13 mouse cellular contexts compared by ENCODE assay signal in the genomic region with DNA sequence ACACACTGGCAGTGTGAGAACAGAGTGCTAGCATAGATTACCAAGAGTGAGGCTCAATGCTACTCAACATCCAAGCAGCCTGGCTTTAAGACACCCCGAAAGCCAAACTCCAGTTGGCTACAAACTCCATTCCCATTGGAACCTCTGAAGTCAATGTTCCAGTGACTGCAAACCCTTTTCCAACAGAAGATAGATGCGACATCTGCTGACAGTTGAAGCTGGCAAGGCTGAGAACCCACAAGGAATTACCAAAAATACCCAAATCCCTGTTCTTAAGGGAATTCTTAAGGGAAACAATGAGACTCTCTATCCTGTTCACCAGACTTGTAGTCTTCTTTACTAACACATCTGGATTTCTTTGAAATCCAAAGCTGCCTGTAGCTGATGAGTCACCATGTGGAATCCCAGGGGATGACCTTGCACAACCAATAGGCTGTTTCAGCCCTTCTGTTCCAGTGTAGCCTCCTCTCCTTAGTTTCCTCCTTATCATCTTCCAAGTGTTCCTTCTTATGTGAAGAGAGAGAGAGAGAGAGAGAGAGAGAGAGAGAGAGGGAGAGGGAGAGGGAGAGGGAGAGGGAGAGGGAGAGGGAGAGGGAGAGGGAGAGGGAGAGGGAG.
DNase-seq lines count a peak whose midpoint lies in the region; ATAC-seq and TF ChIP-seq lines count a peak whose summit lies in the region.
"Had no signal": no experiment of that assay in that cellular context is flagged by ENCODE, and none has a peak within 500 bp of the region (broad histone marks: within the 10 kb centered on the region; RNA-seq: fewer than 3 reads in every experiment).

No protein-coding gene starts in this region.

- no peaks in the 10 kb centered on the region for H3K36me3 ChIP-seq in heart, postnatal 0 days (replicated peaks; ENCODE audit: control insufficient read depth, insufficient read depth, low read length)
- H3K36me3 ChIP-seq in midbrain, embryonic 16.5 days (ENCODE audit: control insufficient read depth, insufficient read depth, low read length): no peaks in the 10 kb centered on the region
- H3K36me3 ChIP-seq: limb, embryonic 13.5 days; midbrain, embryonic 10.5 days had no signal

- H3K27me3 ChIP-seq in heart, postnatal 0 days (ENCODE audit: control insufficient read depth, insufficient read depth, low read length): no peaks in the 10 kb centered on the region
- no peaks in the 10 kb centered on the region for H3K27me3 ChIP-seq in midbrain, embryonic 16.5 days (ENCODE audit: control insufficient read depth, insufficient read depth, low read depth, low read length)
- H3K27me3 ChIP-seq: limb, embryonic 13.5 days had no signal

- no peak overlapping the region for H3K4me3 ChIP-seq in heart, postnatal 0 days (ENCODE audit: low read depth, low read length)
- H3K4me3 ChIP-seq in midbrain, embryonic 16.5 days (ENCODE audit: low read depth, low read length): no peak overlapping the region
- H3K4me3 ChIP-seq: limb, embryonic 13.5 days; midbrain, embryonic 10.5 days had no signal

- no peaks in the 10 kb centered on the region for H3K4me1 ChIP-seq in heart, postnatal 0 days (ENCODE audit: control insufficient read depth, insufficient read depth)
- no peaks in the 10 kb centered on the region for H3K4me1 ChIP-seq in midbrain, embryonic 16.5 days (ENCODE audit: control insufficient read depth, insufficient read depth, low read length)
- H3K4me1 ChIP-seq: limb, embryonic 13.5 days had no signal

- H3K27ac ChIP-seq in heart, postnatal 0 days (ENCODE audit: low read depth): no peak overlapping the region
- H3K27ac ChIP-seq in midbrain, embryonic 16.5 days (ENCODE audit: low read length): no peak overlapping the region
- H3K27ac ChIP-seq: hindbrain, postnatal 0 days; limb, embryonic 13.5 days; midbrain, embryonic 10.5 days had no signal

- peak; percentile 81 for DNase-seq in gastrocnemius, adult 18-20 months (ENCODE audit: low spot score)
- DNase-seq in gastrocnemius, postnatal 4 days (ENCODE audit: low spot score in 2 of 2): no peak
- peak; percentile 65 for DNase-seq in 3T3-L1 (ENCODE audit: low read depth, low spot score)
- DNase-seq in adrenal gland, postnatal 25 days: peak; percentile 21
- DNase-seq in heart, postnatal 0 days (ENCODE audit: low spot score): peak; percentile 5
- DNase-seq in cerebellum, adult 8-10 months: no peak
- DNase-seq in left cerebral cortex, postnatal 36 days (ENCODE audit: low spot score in 2 of 2): no peak
- DNase-seq: cerebellum, postnatal 25 days; lung, embryonic 14.5 days had no signal

- intact Hi-C loops in left cerebral cortex, postnatal 36 days (cut with DNase I): no loop called here

- TF ChIP-seq CTCF in heart, postnatal 0 days (IDR thresholded peaks at IDR 0.05; ENCODE audit: low read depth): no peak

- H3K4me2 ChIP-seq in heart, postnatal 0 days (ENCODE audit: low read depth, low read length): no peak overlapping the region
- no peak overlapping the region for H3K4me2 ChIP-seq in midbrain, embryonic 16.5 days (ENCODE audit: low read length)
- H3K4me2 ChIP-seq: limb, embryonic 13.5 days; lung, embryonic 14.5 days had no signal

- WGBS in heart, postnatal 0 days: 70% methylated on average over 2 of the region's 2 CpGs
- 90% methylated on average over 2 of the region's 2 CpGs for WGBS in midbrain, embryonic 16.5 days

- no peaks in the 10 kb centered on the region for H3K9me3 ChIP-seq in heart, postnatal 0 days (replicated peaks; ENCODE audit: control insufficient read depth, low read length)
- H3K9me3 ChIP-seq in midbrain, embryonic 16.5 days (replicated peaks; ENCODE audit: control insufficient read depth, low read length, poor library complexity, severe bottlenecking): no peaks in the 10 kb centered on the region
- H3K9me3 ChIP-seq: limb, embryonic 13.5 days; midbrain, embryonic 10.5 days had no signal

- no peak for TF ChIP-seq EP300 in heart, postnatal 0 days (IDR thresholded peaks at IDR 0.05; ENCODE audit: low read depth)

- H3K9ac ChIP-seq in heart, postnatal 0 days (replicated peaks; ENCODE audit: low read depth, low read length): no peak overlapping the region
- H3K9ac ChIP-seq in midbrain, embryonic 16.5 days (ENCODE audit: low read depth, low read length): no peak overlapping the region
- H3K9ac ChIP-seq: limb, embryonic 13.5 days; lung, embryonic 14.5 days had no signal

- 0 out of 2 replicates have a peak, but pooled peaks have one; percentile 33 for ATAC-seq in heart, postnatal 0 days (ENCODE audit: insufficient read depth, low read depth)
- no peak for ATAC-seq in midbrain, embryonic 16.5 days
- ATAC-seq: hindbrain, postnatal 0 days had no signal

Comparison
In these comparisons a context has a peak if more than half of its experiments do, and no peak if none do; other contexts are left out.
1. DNase-seq: peak in gastrocnemius, adult 18-20 months (single experiment), 3T3-L1 (single experiment), adrenal gland, postnatal 25 days (single experiment) and heart, postnatal 0 days (single experiment); none in gastrocnemius, postnatal 4 days (0 of 2), cerebellum, adult 8-10 months (single experiment) and left cerebral cortex, postnatal 36 days (0 of 2).